Mouse (Mus musculus) G1E (cell line): ENCODE data around the gene Vps54.

Experiments
- CTCF ChIP-seq: IDR thresholded peaks from 2 replicates; pipeline ENCODE4 v1.5.1; 2012; ENCODE audit warnings: low read depth, low read length, inconsistent platforms, mixed read lengths
- GATA1 ChIP-seq: IDR thresholded peaks from 2 replicates; pipeline ENCODE4 v1.6.1; 2012; ENCODE audit warnings: borderline replicate concordance, low read length, inconsistent platforms, mixed read lengths
- POLR2AphosphoS5 ChIP-seq: IDR thresholded peaks from 2 replicates; pipeline ENCODE4 v1.6.1; 2012; ENCODE audit warnings: low read depth, low read length, inconsistent platforms; ENCODE audit not compliant: insufficient replicate concordance
- TAL1 ChIP-seq: conservative IDR thresholded peaks from 2 replicates; pipeline ENCODE4 v1.6.1; 2012; ENCODE audit warnings: low read depth, low read length, inconsistent platforms, mixed read lengths

- TF ChIP-seq CTCF = no peak
- no peak for TF ChIP-seq POLR2AphosphoS5
- no peak for TF ChIP-seq GATA1
- TF ChIP-seq TAL1 = no peak
These were observed 130.4 kb downstream of the Vps54 start for GRCm38 (mm10) chr11:21369248-21370016.
